Mouse (Mus musculus) stomach, postnatal 0 days (tissue): ENCODE measurements around the gene Dusp7. TPM values are rescaled to one million over a fixed set of nuclear protein-coding genes. Genes with fewer than 3 reads are reported as not detected.

Experiments
- ATAC-seq: fragments of 200-750 bp; cut with Nextera tagmentation; 2 replicates; pipeline ENCODE4 v1.8.0; 2017; ENCODE audit not compliant: low FRiP score, low TSS enrichment
- DNase-seq: peaks from one replicate; pipeline ENCODE4 v3.0.0-alpha.2; 2016; ENCODE audit warnings: low spot score
- H3K27ac ChIP-seq: fragments of 300-500 bp; sonication (generic); replicated peaks from 2 replicates; pipeline ENCODE4 v1.5.1; 2014; ENCODE audit warnings: mild to moderate bottlenecking, control low read depth
- H3K27me3 ChIP-seq: fragments of 300-500 bp; sonication (generic); 2 replicates; pipeline ENCODE4 v1.6.1; 2014; ENCODE audit warnings: low read length; ENCODE audit not compliant: control insufficient read depth, insufficient read depth
- H3K36me3 ChIP-seq: fragments of 300-500 bp; sonication (generic); 2 replicates; pipeline ENCODE4 v1.6.1; 2014; ENCODE audit warnings: low read length, mixed read lengths; ENCODE audit not compliant: control insufficient read depth, insufficient read depth
- H3K4me1 ChIP-seq: fragments of 300-500 bp; sonication (generic); replicated peaks from 2 replicates; pipeline ENCODE4 v1.6.1; 2014; ENCODE audit warnings: antibody characterized with exemption; ENCODE audit not compliant: control insufficient read depth, insufficient read depth
- H3K4me2 ChIP-seq: fragments of 300-500 bp; sonication (generic); replicated peaks from 2 replicates; pipeline ENCODE4 v1.6.1; 2014; ENCODE audit warnings: low read depth, mild to moderate bottlenecking, control low read depth, moderate library complexity
- H3K4me3 ChIP-seq: fragments of 300-500 bp; sonication (generic); 2 replicates; pipeline ENCODE4 v1.5.1; 2014; ENCODE audit warnings: low read depth, low read length, control low read depth
- H3K9ac ChIP-seq: fragments of 300-500 bp; sonication (generic); 2 replicates; pipeline ENCODE4 v1.6.1; 2014; ENCODE audit warnings: mild to moderate bottlenecking, low read length, control low read depth, mixed read lengths
- H3K9me3 ChIP-seq: fragments of 300-500 bp; sonication (generic); 2 replicates; pipeline ENCODE4 v1.6.1; 2016; ENCODE audit warnings: low read length; ENCODE audit not compliant: control insufficient read depth
- CTCF ChIP-seq: IDR thresholded peaks from 2 replicates; pipeline ENCODE4 v1.5.1; 2016; ENCODE audit warnings: antibody characterized with exemption, low read depth, mild to moderate bottlenecking, moderate library complexity
- EP300 ChIP-seq: optimal IDR thresholded peaks from 2 replicates; pipeline ENCODE3; 2016; ENCODE audit warnings: antibody characterized with exemption
- WGBS: fragments of 180-500 bp; shearing (Covaris S2); extraction: QIAGEN DNeasy Blood & Tissue Kit; methylation state at CpG from one replicate; pipeline ENCODE4 v1.1.7; 2014; 5-methylcytosine and 5-hydroxymethylcytosine counted together
- polyA plus RNA-seq: library from polyadenylated mRNA; unstranded; fragments of >200 nt; fragmentation: Nextera tagmentation; extraction: Ambion mirVana; gene quantifications from 2 replicates; pipeline ENCODE4 v1.2.1, GENCODE M21; 2015

Dusp7 gene
- polyA plus RNA-seq, 1 experiment from 2014 or later, result 12.7 TPM

GRCm38 (mm10) chr9:106370620-106371383 is 2.4 kb downstream of the Dusp7 start:
- Histone ChIP-seq H3K36me3 (peaks cover 13% of the 10 kb centered on the region), H3K4me2 (peak overlapping the region; percentile 96), H3K4me3 (peak overlapping the region; percentile 73), H3K27me3 (no peaks in the 10 kb centered on the region), H3K27ac (peak overlapping the region; percentile 97), H3K9ac (peak overlapping the region; percentile 31; the same call in 1 of the 2 replicates), H3K9me3 (no peaks in the 10 kb centered on the region), H3K4me1 (no peaks in the 10 kb centered on the region)
- ATAC-seq (no peak), DNase-seq (no peak)
- 59% methylated on average over 30 of the region's 30 CpGs for WGBS
- TF ChIP-seq CTCF (peak; percentile 5; the same call in 1 of the 2 replicates), EP300 (no peak)

DNA sequence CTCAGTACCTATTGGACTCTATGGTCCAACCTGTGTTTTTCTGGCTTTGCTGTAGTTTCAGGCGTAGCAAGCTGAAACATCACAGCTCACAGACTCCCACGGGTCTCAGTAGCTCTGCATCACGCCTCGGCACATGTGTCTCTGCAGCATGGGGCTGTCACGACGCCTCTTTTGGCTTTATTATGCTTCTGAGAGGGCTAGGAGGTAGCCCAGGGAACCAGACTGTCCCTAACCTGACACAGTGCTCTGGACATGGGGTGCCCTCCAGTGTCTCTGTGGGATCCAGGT is 2.9 kb downstream of the Dusp7 start:
- TF ChIP-seq EP300 (no peak), CTCF (no peak)
- H3K4me1 ChIP-seq, result no peaks in the 10 kb centered on the region
- peak overlapping the region; percentile 19; the same call in 1 of the 2 replicates for H3K4me3 ChIP-seq
- H3K9ac ChIP-seq, result peak overlapping the region; percentile 28; the same call in 1 of the 2 replicates
- DNase-seq, result no peak
- H3K9me3 ChIP-seq, result no peaks in the 10 kb centered on the region
- peak overlapping the region; percentile 52 for H3K4me2 ChIP-seq
- WGBS, result 43% methylated on average over 6 of the region's 6 CpGs
- H3K27me3 ChIP-seq, result no peaks in the 10 kb centered on the region
- H3K36me3 ChIP-seq, result peaks cover 13% of the 10 kb centered on the region
- peak overlapping the region; percentile 97 for H3K27ac ChIP-seq
- no peak for ATAC-seq

DNA sequence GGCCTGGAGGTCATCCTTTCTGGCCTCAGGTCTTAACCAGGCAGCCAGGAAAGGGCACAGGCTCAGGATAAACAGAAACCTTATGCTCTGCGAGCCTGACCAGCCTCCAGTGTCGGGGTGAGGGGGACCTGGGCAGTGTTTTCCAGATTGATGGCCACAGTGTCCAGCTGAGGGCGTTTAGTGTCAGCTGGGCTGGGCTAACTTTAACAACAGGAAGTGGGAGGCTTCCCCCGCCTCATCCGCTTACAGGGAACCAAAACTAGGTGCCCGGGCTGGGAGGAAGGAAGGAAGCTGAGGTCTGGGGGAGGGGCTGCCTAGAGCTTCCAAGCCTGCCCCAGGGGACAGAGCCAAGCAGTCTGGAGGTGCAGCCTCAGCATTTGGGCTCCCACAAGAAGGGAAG is 3.3 kb downstream of the Dusp7 start:
- H3K36me3 ChIP-seq, result peaks cover 13% of the 10 kb centered on the region
- ATAC-seq (no peak), DNase-seq (no peak)
- peak overlapping the region; percentile 97 for H3K27ac ChIP-seq
- no peaks in the 10 kb centered on the region for H3K9me3 ChIP-seq
- H3K27me3 ChIP-seq, result no peaks in the 10 kb centered on the region
- WGBS, result 15% methylated on average over 6 of the region's 6 CpGs
- TF ChIP-seq CTCF (peak; percentile 31; the same call in 1 of the 2 replicates), EP300 (no peak)
- no peaks in the 10 kb centered on the region for H3K4me1 ChIP-seq
- peak overlapping the region; percentile 19; the same call in 1 of the 2 replicates for H3K4me3 ChIP-seq
- H3K4me2 ChIP-seq, result peak overlapping the region; percentile 52
- peak overlapping the region; percentile 28; the same call in 1 of the 2 replicates for H3K9ac ChIP-seq

DNA sequence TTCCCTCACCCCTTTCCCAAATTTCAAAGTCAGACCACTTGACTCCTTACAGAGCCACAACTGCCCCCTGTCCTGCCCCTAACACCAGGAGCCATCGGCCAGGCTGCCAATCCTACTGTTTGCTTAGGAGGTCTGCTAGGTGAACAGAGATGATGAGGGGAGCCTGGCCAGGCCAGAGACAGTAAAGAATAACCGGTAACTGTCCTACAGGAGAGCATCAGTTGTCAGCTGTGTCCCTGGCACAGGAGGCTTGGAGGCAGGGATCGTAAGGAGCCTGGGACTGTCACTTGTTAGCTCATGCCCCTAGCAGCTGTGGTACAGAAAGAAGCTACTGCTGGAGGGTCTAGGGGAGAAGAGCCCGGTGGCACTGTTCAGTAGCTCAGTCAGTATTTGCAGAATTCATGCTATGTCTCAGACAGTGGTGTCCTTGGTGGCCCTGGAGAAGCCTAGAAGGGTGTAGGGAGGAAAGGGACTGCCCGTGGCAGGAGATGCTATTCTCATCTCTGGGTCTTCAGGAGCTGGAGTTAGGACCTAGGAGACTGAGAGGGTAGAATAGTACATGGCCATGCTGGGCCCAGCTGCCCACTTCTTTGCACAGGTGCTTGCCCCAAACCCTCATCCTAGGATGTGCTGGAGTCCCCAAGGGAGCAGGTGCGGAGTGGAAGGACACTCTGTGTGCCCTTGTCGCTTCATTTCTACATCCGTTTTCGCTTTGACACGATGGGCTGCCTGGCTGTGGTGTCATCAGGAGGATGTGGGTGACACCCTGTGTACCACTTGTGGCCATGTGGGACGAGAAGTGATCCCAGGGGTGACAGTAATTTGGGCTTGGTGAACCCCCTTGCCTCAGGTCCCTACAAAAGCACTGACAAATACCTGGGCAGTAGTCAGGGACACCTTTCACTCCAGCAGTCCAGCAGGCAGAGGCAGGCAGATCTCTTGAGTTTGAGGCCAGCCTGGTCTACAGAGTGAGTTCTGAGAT is 4.3 kb downstream of the Dusp7 start:
- Histone ChIP-seq H3K4me3 (peak overlapping the region; percentile 10; the same call in 1 of the 2 replicates), H3K9ac (no peak overlapping the region; the same call in 1 of the 2 replicates), H3K27me3 (no peaks in the 10 kb centered on the region), H3K27ac (peak overlapping the region; percentile 40; the same call in 1 of the 2 replicates), H3K4me2 (peak overlapping the region; percentile 52), H3K36me3 (peaks cover 16% of the 10 kb centered on the region), H3K9me3 (no peaks in the 10 kb centered on the region), H3K4me1 (no peaks in the 10 kb centered on the region)
- DNase-seq (no peak), ATAC-seq (no peak)
- 85% methylated on average over 11 of the region's 11 CpGs for WGBS
- TF ChIP-seq EP300 (no peak), CTCF (no peak)

GRCm38 (mm10) chr9:106373973-106374372 is 5.5 kb downstream of the Dusp7 start:
- Histone ChIP-seq H3K4me1 (no peaks in the 10 kb centered on the region), H3K9me3 (no peaks in the 10 kb centered on the region), H3K4me2 (no peak overlapping the region), H3K9ac (no peak overlapping the region), H3K27me3 (no peaks in the 10 kb centered on the region), H3K36me3 (peaks cover 19% of the 10 kb centered on the region), H3K27ac (no peak overlapping the region), H3K4me3 (no peak overlapping the region)
- ATAC-seq (no peak), DNase-seq (no peak)
- 78% methylated on average over 7 of the region's 7 CpGs for WGBS
- no peak for TF ChIP-seq CTCF
- no peak for TF ChIP-seq EP300
